Mouse (Mus musculus): ENCODE measurements around the gene Atf3.

DNA sequence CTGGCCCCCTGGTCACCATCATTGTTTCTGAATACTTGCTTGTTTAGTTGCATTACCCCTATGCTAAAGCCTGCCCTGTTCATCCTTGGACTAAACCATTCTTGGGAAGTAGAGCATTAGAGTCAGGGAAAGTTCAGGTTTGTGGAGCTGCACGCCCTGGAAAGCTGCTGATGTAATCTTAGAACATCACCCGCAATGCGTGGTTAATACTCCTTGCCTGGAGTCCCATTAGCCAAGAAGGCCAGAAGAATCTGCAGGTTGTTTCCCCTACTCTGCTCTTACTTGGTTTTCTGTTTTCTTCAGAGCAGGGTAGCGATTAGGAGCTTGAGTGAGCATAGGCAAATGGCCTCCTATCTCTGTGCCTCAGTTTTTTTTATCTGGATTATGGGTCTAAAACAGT lies 26.0 kb upstream of the Atf3 start:
- TF ChIP-seq USF1 (IDR thresholded peaks at IDR 0.05; ENCODE audit: low read depth) = no peak
- no peak for TF ChIP-seq POLR2A (IDR thresholded peaks at IDR 0.05; ENCODE audit: insufficient read length, low read depth)
- peak; percentile 95 for TF ChIP-seq CEBPB (IDR thresholded peaks at IDR 0.05; ENCODE audit: insufficient read depth, poor library complexity, severe bottlenecking)
- TF ChIP-seq MAX (IDR thresholded peaks at IDR 0.05; ENCODE audit: low read depth) = no peak
- no peak for TF ChIP-seq MYOG (IDR thresholded peaks at IDR 0.05; ENCODE audit: control insufficient read depth in 1 of 3, insufficient read depth in 1 of 3, insufficient read length in 2 of 3, low read depth in 2 of 3)
- no peak for TF ChIP-seq POLR2AphosphoS2 (IDR thresholded peaks at IDR 0.05; ENCODE audit: insufficient read length, low read depth)
- no peak for TF ChIP-seq TCF3 (IDR thresholded peaks at IDR 0.05; ENCODE audit: insufficient read length, low read depth)
- TF ChIP-seq MYOD1 (IDR thresholded peaks at IDR 0.05; ENCODE audit: control insufficient read depth in 1 of 3, insufficient read length in 2 of 3, low read depth in 2 of 3) = no peak
- no peak for TF ChIP-seq E2F4 (IDR thresholded peaks at IDR 0.05; ENCODE audit: insufficient read depth)
- no peak for TF ChIP-seq TCF12 (IDR thresholded peaks at IDR 0.05; ENCODE audit: insufficient read depth, poor library complexity, severe bottlenecking)
- TF ChIP-seq REST (IDR thresholded peaks at IDR 0.05; ENCODE audit: insufficient read depth, insufficient read length) = no peak
- TF ChIP-seq SRF (IDR thresholded peaks at IDR 0.05; ENCODE audit: control insufficient read depth, insufficient read length, low read depth) = no peak
